Mouse (Mus musculus) neural tube, embryonic 13.5 days (tissue): ENCODE results near the gene Gcc2. TPM values are rescaled to one million over a fixed set of nuclear protein-coding genes. Genes with fewer than 3 reads are reported as not detected.
"Not testable (repeated sequence)": the region's sequence is repeated elsewhere in the genome, so short reads cannot be mapped to it uniquely, and the experiment has no call there.

Experiments
- ATAC-seq: fragments of 200-750 bp; cut with Nextera tagmentation; 2 replicates; pipeline ENCODE4 v1.8.0; 2017; ENCODE audit warnings: low read depth, mild to moderate bottlenecking, moderate TSS enrichment, moderate library complexity
- H3K27ac ChIP-seq: fragments of 300-500 bp; sonication (generic); replicated peaks from 2 replicates; pipeline ENCODE4 v1.5.1; 2015; ENCODE audit warnings: moderate library complexity, mild to moderate bottlenecking, inconsistent platforms
- H3K27me3 ChIP-seq: fragments of 300-500 bp; sonication (generic); 2 replicates; pipeline ENCODE4 v1.6.1; 2015; ENCODE audit warnings: mild to moderate bottlenecking, inconsistent platforms
- H3K36me3 ChIP-seq: fragments of 300-500 bp; sonication (generic); 2 replicates; pipeline ENCODE4 v1.6.1; 2015; ENCODE audit warnings: mild to moderate bottlenecking, inconsistent platforms
- H3K4me1 ChIP-seq: fragments of 300-500 bp; sonication (generic); replicated peaks from 2 replicates; pipeline ENCODE4 v1.6.1; 2015; ENCODE audit warnings: inconsistent platforms
- H3K4me2 ChIP-seq: fragments of 300-500 bp; sonication (generic); 2 replicates; pipeline ENCODE4 v1.6.1; 2015; ENCODE audit warnings: inconsistent platforms, mild to moderate bottlenecking, moderate library complexity
- H3K4me3 ChIP-seq: fragments of 300-500 bp; sonication (generic); 2 replicates; pipeline ENCODE4 v1.5.1; 2015; ENCODE audit warnings: mild to moderate bottlenecking, inconsistent platforms
- H3K9ac ChIP-seq: fragments of 300-500 bp; sonication (generic); 2 replicates; pipeline ENCODE4 v1.6.1; 2015; ENCODE audit warnings: moderate library complexity, mild to moderate bottlenecking, inconsistent platforms
- H3K9me3 ChIP-seq: fragments of 300-500 bp; sonication (generic); 2 replicates; pipeline ENCODE4 v1.6.1; 2016; ENCODE audit warnings: inconsistent platforms
- WGBS: fragments of 180-500 bp; shearing (Covaris S2); methylation state at CpG from one replicate; pipeline ENCODE4 v1.1.7; 2015; 5-methylcytosine and 5-hydroxymethylcytosine counted together
- polyA plus RNA-seq: library from polyadenylated mRNA; unstranded; fragments of >200 nt; fragmentation: Nextera tagmentation; extraction: Ambion mirVana; gene quantifications from 2 replicates; pipeline ENCODE4 v1.2.1, GENCODE M21; 2015

Gene Gcc2
- polyA plus RNA-seq, 1 experiment from 2014 or later, result 85.3 TPM

GRCm38 (mm10) chr10:58221571-58221970, 33.7 kb upstream of the Gcc2 start:
- not testable (repeated sequence) for H3K36me3 ChIP-seq, H3K27ac ChIP-seq, ATAC-seq, H3K4me1 ChIP-seq, H3K4me2 ChIP-seq, H3K4me3 ChIP-seq, H3K9ac ChIP-seq, H3K9me3 ChIP-seq, H3K27me3 ChIP-seq
- 94% methylated on average over 2 of the region's 2 CpGs for WGBS

- WGBS, result 87% methylated on average over 4 of the region's 6 CpGs
- H3K36me3 ChIP-seq, H3K4me3 ChIP-seq, H3K4me2 ChIP-seq, H3K9me3 ChIP-seq, ATAC-seq, H3K4me1 ChIP-seq, H3K9ac ChIP-seq, H3K27me3 ChIP-seq, H3K27ac ChIP-seq: not testable (repeated sequence)
Observed at GRCm38 (mm10) chr10:58223161-58223560, 32.1 kb upstream of the Gcc2 start.

- not testable (repeated sequence) for H3K27ac ChIP-seq, H3K4me2 ChIP-seq, H3K4me1 ChIP-seq, ATAC-seq, H3K9me3 ChIP-seq, H3K4me3 ChIP-seq, H3K9ac ChIP-seq, H3K27me3 ChIP-seq, H3K36me3 ChIP-seq
- 86% methylated on average over 31 of the region's 31 CpGs for WGBS
Observed at GRCm38 (mm10) chr10:58223972-58224805, 31.1 kb upstream of the Gcc2 start.

- not testable (repeated sequence) for H3K4me3 ChIP-seq, H3K4me1 ChIP-seq, H3K27me3 ChIP-seq, H3K9ac ChIP-seq, H3K36me3 ChIP-seq, ATAC-seq, H3K27ac ChIP-seq, H3K4me2 ChIP-seq, H3K9me3 ChIP-seq
- 87% methylated on average over 18 of the region's 18 CpGs for WGBS
Observed at GRCm38 (mm10) chr10:58224827-58225785, 30.2 kb upstream of the Gcc2 start, which contains the start of gene AW822073. AW822073 (minus strand) TSS chr10:58224930.

- not testable (repeated sequence) for H3K4me3 ChIP-seq, ATAC-seq
- 76% methylated on average over 4 of the region's 4 CpGs for WGBS
Observed at GRCm38 (mm10) chr10:58226357-58226756, 28.9 kb upstream of the Gcc2 start.

GRCm38 (mm10) chr10:58227798-58228197, 27.5 kb upstream of the Gcc2 start:
- 84% methylated on average over 2 of the region's 6 CpGs for WGBS

More at GRCm38 (mm10) chr10:58226357-58226756, 28.9 kb upstream of the Gcc2 start:
- H3K27ac ChIP-seq, H3K4me2 ChIP-seq, H3K9me3 ChIP-seq, H3K9ac ChIP-seq, H3K27me3 ChIP-seq, H3K36me3 ChIP-seq, H3K4me1 ChIP-seq: not testable (repeated sequence)

GRCm38 (mm10) chr10:58230021-58230420, 25.3 kb upstream of the Gcc2 start:
- H3K27ac ChIP-seq, H3K36me3 ChIP-seq, H3K27me3 ChIP-seq, H3K4me1 ChIP-seq, ATAC-seq, H3K4me3 ChIP-seq, H3K9ac ChIP-seq, H3K4me2 ChIP-seq: not testable (repeated sequence)
- 57% methylated on average over 3 of the region's 3 CpGs for WGBS
- peaks cover 15% of the 10 kb centered on the region for H3K9me3 ChIP-seq

More at GRCm38 (mm10) chr10:58227798-58228197, 27.5 kb upstream of the Gcc2 start:
- not testable (repeated sequence) for H3K27ac ChIP-seq, H3K4me3 ChIP-seq, ATAC-seq, H3K36me3 ChIP-seq, H3K4me2 ChIP-seq, H3K4me1 ChIP-seq, H3K9ac ChIP-seq, H3K27me3 ChIP-seq
- peaks cover 15% of the 10 kb centered on the region for H3K9me3 ChIP-seq

- not testable (repeated sequence) for H3K27ac ChIP-seq, H3K9ac ChIP-seq, H3K4me3 ChIP-seq, H3K4me1 ChIP-seq, H3K36me3 ChIP-seq, H3K27me3 ChIP-seq, H3K4me2 ChIP-seq
- peaks cover 15% of the 10 kb centered on the region for H3K9me3 ChIP-seq
- peak; percentile 38 for ATAC-seq
- WGBS, result 87% methylated on average over 5 of the region's 7 CpGs
Observed at GRCm38 (mm10) chr10:58231088-58231487, 24.2 kb upstream of the Gcc2 start.

- not testable (repeated sequence) for H3K4me1 ChIP-seq, H3K27ac ChIP-seq, H3K4me3 ChIP-seq, H3K36me3 ChIP-seq, H3K9ac ChIP-seq, H3K4me2 ChIP-seq, H3K27me3 ChIP-seq
- peaks cover 20% of the 10 kb centered on the region for H3K9me3 ChIP-seq
- ATAC-seq, result peak; percentile 87
- 86% methylated on average over 35 of the region's 35 CpGs for WGBS
Observed at GRCm38 (mm10) chr10:58231779-58232640, 23.3 kb upstream of the Gcc2 start.

GRCm38 (mm10) chr10:58232641-58232969, 22.7 kb upstream of the Gcc2 start, which contains the start of gene Duxf3:
Duxf3 (minus strand) TSS chr10:58232675.
- not testable (repeated sequence) for H3K4me2 ChIP-seq, H3K27ac ChIP-seq, H3K9ac ChIP-seq, H3K27me3 ChIP-seq, H3K4me1 ChIP-seq, H3K4me3 ChIP-seq, H3K36me3 ChIP-seq
- H3K9me3 ChIP-seq, result peaks cover 20% of the 10 kb centered on the region
- ATAC-seq, result peak; percentile 51
- WGBS, result 76% methylated on average over 7 of the region's 8 CpGs

GRCm38 (mm10) chr10:58233054-58233739, 22.1 kb upstream of the Gcc2 start:
- H3K36me3 ChIP-seq, H3K4me3 ChIP-seq, H3K4me2 ChIP-seq, H3K4me1 ChIP-seq, H3K9ac ChIP-seq, H3K27ac ChIP-seq, H3K27me3 ChIP-seq: not testable (repeated sequence)
- peak; percentile 46 for ATAC-seq
- peaks cover 20% of the 10 kb centered on the region for H3K9me3 ChIP-seq
- WGBS, result 72% methylated on average over 10 of the region's 10 CpGs
